Mouse (Mus musculus) adrenal gland, postnatal 36 days (tissue): ENCODE results near the gene Ccdc69. TPM values are rescaled to one million over a fixed set of nuclear protein-coding genes. Genes with fewer than 3 reads are reported as not detected.

Source experiments
- DNase-seq, 2 experiments: peaks; one replicate each; pipeline ENCODE4 v3.0.0; 2021; ENCODE audit warnings: mixed read lengths in 1 of 2
- total RNA-seq, 2 experiments: library from RNA; stranded (reverse); gene quantifications; 2 replicates each; pipeline ENCODE4 v1.2.3; 2021

The Ccdc69 gene
- total RNA-seq, 2 experiments from 2014 or later = 7.3 to 10.0 TPM

DNA sequence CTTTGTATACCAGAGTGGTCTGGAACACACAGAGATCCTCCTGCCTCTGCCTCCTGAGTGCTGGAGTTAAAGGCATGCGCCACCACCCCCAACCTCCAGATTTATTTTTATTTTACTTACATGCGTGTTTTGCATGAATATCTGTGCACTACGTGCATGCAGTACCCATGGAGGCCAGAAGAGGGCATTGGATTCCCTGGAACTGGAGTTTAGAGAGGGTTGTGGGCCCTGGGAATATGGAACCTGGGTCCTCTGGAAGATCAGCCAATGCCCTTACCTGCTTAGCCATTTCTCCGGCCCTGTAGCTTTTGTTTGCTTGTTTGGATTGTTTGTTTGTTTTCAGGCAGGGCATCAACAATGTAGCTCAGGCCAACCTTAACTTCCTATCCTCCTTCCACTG lies 36.6 kb downstream of the Ccdc69 start:
- DNase-seq = no peak

DNA sequence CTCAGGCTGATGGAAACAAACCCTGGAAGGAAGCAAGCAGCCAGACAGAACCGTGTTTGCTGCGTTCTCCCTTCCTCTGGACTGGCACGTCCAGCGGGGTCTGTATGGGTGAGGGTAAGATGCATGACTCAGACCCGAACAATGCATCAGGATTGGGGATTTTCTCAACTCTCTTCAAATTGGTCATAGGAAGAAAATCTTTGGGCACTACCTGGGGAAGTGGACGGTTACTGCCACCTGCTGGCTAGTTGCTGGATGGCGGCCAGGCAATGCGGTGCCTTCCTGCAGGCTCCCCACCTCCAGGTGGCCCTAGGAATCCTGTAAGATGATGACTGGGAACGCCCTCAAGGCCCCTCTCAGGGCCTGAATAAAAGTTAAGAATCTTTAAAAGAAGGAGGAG lies 38.3 kb downstream of the Ccdc69 start:
- DNase-seq = peak; percentile 87 to 88

DNA sequence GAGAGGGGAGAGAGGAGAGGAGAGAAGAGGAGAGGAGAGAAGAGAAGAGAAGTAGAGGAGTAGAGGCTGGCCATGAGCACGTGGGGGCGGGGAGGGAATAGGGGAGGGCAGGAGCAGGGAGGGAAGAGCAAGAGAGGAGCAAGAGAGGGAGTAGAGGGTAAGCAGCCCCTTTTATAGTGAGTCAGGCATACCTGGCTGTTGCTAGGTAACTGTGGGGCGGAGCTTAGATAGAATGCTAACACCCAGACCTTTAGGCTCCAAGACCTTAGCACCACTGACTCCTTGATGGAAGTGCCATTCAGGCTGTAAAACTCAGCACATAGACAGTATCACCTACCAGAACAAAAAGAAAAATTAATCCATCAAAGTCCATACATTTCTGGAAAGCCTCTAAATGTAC lies 41.3 kb downstream of the Ccdc69 start:
- DNase-seq = no peak

DNA sequence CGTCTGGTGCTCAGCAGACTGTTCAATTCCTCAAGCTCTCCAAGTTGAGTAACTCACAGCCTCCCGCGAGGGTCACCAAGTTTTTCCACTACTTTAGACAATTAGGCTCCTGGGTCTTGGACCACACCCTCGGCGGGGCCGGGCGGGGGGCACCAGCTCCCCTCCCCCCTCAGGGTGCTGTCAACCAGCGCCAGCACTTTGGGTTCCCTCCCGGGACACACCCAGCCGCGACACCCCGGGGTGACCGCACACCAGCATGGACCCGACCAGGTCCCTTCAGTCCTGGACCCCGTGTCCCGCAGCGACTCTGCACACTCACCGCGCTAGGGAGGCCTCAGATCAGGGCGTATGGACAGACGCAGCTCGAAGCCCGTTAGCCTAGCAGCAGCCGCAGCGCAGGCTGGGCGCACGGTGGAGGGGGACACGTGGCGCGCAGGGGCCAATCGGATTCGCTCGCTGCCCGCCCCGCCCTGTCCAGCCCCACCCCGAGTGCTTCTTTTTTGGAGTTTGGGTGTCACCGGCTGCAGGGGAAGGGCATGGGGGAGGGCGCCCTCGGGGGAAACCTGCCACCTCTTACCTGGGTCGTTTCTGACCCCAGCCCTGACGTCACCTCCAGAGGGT lies 44.8 kb downstream of the Ccdc69 start, which contains the start of gene Anxa6:
Gene Anxa6 (minus strand): TSS at position 406 of the 621 bp plus-strand sequence.
- peak; percentile 91 to 94 for DNase-seq

DNA sequence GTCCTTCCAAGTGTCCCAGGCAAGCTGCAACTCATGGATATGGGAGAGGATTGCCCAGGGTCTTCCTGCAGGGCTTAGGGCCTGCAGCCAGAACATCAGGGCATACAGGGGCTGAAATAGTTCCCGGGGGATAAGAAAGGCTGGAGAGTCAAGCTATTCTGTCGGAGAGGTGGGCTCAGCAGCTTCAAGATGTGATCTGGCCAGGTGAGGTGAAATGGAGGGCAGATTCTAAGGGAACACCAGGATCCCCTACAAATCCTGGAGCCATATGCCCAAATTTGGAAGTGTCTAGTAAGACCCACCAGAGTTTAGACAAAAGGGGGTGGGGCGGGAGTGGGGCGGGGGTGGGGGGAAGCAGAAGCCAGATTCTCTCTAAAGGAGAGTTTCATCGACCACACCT lies 45.6 kb downstream of the Ccdc69 start:
- no peak for DNase-seq

DNA sequence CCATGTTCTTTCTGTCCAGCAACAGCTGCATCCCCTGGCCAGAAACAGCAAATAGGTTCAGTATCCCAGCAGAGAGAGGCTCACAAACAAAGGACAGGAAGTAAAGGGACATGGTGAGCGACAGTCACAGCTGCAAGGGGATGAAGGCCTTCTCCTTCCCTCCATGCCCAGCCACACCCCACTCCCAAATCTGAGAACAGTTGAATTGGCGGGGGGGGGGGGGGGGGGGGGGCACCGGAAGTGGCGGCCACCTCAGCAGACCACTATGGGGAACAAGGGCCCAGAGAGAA lies 46.0 kb downstream of the Ccdc69 start:
- no peak for DNase-seq

DNA sequence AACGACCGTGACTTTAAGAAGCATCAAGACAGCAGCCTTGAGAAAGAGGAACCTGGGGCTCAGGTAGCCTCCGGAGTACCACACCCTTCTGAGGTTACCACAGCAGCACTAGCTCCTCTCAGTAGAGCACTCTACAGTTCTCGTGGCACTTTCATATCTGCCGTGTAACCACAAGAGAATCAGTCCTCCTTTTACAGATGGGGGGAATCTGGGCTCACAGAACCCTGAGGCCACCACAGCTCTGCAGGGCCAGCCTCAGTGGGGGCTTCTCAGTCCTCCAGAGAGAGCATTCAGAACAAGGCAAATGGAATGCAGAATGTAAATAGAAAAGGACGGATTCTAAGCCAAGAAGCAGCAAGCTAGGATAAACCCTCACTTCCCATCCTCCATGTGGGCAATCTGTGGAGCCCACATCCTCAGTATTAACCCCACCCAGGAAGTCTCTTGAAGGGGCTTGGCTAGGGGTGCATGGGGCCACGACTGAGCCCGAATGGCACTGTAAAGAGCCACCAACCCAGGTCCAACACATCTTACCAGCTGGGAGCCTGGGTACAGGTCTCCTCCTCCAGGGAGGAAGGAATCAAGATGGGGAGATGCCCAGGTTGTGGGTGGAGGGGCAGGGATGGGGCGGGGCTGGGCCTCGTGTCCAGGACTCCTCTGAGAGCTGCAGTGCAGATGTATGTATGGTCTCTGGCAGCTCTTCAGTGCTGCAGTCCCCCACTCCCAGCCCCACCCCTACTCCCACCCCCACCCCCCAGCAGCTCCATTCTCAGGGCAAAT lies 46.5 kb downstream of the Ccdc69 start:
- no peak for DNase-seq

DNA sequence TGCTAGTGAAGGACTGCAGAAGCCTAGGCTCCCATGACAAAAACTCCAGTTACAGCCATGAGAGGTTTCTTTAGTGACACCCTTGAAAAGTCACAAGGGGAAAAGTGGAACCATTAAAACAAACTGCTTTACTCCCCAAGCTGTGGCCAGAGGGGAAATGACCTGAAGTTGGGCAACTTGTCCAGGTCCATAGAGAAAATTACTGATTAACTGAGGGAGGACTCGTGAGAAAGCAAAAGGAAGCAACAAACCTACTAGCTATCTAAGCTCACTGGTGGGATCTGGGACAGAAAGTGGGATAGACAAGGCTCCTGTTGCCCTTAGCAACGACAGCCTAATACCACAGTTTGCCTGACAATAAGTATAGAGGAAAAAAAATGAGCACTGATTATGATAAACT lies 49.4 kb downstream of the Ccdc69 start:
- DNase-seq = no peak

DNA sequence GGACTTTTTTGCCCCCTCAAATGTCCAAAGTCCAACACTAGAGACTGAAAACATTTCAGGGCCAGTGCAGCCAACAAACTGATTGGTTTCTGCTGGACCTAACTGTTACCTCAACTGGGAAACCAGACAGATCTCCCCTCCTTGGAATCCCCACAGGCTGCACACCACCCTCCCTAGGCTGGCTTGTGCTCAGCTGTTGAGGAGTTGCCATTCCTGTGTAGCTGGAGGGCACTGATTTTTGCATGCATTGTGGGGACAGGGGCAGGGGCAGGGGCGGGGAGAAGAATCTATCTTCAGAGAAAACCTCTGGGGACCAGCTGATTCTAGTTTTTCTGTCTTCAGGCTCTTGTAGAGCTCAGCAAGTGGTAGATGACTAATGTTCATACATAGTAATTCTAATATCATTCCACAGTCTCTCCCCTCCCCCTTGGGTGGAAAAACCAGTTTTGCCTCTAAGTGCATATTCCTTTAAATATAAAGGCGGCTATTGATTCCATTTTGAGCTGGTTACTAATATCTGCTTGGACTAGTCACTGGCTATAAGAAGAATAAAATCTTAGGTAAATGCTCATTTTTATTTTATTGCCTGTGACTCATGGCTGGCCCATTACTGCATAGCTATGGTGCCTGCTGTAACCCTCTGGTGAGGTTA lies 50.6 kb downstream of the Ccdc69 start:
- no peak for DNase-seq

DNA sequence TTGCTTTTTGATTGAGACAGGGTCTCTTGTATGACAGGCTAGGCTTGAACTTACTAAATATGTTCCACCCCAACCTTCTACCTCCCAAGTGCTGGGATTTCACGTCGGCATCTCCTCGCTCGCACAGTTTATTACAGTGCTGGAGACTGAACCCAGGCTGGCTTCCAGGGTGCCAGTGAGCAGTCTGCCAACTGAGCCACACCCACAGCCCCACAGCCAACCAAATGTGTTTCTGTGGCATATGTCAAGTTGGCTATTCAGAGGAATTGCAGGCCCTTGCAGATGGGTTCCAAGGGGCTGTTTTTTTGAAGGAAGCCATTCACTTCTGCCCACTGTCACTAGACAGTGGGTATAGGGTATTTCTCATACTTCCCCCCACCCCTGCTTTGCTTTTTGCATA lies 52.0 kb downstream of the Ccdc69 start:
- peak; percentile 31 to 56 for DNase-seq

DNA sequence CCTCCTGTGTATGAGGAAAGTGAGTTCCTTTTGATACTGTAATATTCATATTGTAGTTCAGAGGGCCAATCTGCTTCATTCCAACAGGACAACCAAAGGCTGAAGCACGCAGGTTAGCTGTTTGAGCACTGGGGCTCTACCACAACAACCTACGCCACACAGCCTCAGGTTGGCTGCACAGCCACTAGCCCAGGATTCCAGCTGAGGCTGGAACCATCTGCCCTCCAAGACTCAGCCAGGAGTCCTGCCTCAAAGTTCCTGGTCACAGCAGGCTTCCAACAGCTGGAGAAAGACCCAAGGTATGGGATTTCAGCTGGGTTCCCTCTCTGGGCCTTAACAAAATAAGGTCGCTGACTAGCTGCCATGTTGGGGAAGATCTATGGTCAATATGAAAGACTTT lies 54.3 kb downstream of the Ccdc69 start:
- no peak for DNase-seq

DNA sequence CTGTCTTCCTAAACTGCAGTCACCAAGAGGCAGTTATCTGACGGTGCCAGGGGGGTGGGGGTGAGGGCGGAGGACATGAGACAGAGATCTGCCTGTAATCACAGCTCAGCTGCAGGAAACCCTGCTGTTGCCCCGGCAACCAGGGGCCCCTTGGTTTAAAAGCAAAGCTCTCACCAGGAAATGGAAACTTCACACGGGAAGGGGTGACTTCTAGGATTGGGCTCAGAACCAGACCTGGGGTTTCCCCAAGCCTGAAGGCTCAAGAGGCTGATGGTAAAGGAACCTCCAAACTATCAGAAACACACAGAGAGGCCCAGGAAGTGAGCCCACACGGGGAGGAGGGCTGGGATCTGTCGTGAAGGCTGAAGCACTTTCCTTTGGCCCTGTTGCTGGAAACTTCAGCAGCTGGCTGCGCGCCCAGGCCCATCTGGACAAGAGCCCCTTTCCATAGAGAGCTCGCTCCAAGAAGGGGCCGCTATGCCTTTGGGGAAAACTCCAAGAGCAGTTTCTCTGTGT lies 54.8 kb downstream of the Ccdc69 start:
- DNase-seq = peak; percentile 81 to 88

DNA sequence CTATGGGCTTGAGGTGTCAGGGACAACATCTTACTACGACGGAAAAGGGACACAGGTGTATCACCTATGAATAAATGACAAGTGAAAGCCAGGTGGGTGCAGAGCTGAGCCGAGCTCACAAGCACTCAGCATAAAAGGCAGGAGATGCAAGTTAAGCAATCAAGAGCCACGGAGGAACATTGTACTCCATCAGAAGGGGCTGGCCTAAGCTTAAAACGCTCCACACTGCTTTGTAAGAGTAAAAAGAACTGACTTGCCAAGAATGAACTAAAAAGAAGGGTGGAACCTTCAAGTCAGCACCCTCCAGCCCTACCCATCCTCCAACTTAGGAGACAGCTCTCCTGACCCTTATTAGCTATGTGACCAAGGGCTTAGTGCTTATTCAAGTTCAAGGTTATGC lies 55.4 kb downstream of the Ccdc69 start:
- DNase-seq = no peak

DNA sequence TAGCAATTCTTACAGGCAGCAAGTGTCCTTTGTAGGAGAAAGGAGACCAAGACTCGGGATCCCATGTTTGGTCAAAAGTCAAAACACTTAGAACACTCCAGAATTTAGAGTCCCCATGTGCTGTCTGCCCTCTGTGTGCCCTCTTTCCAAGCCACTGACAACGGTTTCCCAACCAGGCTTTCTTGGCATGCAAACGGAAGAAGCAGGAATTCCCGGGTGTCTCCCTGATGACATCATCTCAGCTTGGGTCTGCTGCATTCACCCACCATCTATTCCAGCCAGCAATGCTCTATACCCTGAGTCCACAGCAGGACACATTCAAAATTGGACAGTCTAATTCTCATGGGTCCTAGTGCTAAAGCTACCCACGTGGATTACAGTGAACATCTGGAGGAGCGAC lies 56.1 kb downstream of the Ccdc69 start:
- no peak for DNase-seq

DNA sequence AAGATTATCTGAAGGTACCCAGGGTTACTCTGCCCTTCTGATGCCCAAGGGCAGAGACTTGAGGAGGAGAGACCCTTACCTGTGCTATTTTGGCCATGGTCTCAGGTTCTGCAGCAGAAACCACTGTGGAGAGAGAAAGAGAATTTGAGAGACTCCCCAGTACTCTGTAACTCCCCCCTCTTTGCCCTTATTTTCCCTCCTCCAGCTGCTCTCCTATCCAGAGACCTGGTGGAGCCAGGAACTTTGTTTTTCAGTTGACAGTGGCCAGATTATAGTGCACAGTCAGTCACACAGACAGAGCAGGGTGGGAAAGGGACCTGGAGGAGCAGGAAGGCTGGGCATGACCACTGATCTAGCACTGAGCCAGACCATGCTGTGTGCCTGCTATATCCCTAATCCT lies 56.5 kb downstream of the Ccdc69 start:
- DNase-seq = no peak

DNA sequence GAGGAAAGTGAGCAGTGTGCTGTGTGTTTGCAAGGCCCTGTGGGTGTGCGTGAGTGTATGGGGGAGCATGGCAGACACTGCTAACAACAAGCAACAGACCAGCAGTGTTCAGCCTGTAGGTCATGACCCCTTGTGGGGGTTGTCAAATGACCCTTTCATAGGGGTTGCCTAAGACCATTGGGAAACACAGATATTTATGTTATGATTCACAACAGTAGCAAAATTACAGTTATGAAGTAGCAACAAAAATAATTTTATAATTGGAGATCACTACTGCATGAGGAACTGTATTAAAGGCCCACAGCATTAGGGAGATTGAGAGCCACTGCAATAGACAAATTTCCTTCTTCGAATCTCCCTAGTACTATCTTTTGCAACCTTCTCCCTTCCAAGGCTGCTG lies 58.2 kb downstream of the Ccdc69 start:
- no peak for DNase-seq

DNA sequence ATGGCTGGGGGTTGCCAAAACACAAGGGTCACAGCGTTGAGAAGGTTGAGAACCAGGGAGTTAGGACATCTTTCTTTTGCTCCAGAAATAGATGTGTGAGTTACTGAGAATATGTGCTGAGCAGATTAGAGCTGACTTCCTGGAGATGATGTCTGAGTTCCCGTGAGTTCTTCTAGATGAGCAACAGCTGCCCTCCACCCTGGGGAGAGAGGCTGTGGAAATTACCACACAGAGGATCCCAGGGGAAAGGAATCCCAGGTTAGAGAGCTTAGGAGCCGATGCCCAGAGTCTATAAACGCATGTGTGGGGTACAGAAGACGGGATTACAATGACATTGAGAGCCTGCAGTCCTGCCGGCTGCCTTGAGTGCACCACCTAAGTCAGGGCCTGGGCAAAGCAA lies 59.9 kb downstream of the Ccdc69 start:
- no peak for DNase-seq

DNA sequence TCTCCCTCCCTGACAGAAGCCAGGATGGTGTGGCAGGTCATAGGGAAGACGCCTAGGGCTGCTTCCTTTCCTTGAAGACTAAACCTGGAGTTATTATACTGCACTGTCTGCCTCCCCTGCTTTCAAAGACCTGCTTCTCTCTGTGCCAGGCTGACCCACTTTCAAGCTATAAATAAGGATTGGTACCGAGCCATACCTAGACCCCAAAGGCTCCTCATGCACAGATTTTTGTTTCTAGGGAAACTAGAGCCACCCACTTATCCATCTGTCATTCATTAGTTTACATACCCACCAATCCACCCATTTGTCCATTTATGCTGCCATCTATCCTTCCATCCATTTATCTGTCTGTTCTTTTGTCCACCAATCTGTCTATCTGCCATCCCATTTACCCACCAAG lies 60.7 kb downstream of the Ccdc69 start:
- no peak for DNase-seq

DNA sequence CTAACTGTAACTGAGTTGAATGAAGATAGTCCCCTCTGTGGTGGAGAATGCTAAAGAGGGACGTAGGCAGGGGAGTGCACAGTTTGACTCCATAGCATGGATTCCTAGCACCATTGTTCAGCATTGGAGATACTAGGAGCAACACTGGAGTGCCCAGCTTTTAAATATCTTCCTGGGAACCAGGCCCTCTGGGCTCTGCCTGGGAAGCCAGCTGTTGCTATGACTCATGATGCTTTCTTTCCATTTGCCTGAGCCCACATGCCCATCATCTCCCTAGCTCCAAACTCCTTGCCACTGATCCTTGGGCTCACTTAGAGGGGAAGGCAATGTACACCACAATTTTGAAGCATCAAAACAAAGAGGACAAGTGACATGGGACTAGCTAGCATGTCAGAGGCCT lies 61.2 kb downstream of the Ccdc69 start:
- DNase-seq = no peak

DNA sequence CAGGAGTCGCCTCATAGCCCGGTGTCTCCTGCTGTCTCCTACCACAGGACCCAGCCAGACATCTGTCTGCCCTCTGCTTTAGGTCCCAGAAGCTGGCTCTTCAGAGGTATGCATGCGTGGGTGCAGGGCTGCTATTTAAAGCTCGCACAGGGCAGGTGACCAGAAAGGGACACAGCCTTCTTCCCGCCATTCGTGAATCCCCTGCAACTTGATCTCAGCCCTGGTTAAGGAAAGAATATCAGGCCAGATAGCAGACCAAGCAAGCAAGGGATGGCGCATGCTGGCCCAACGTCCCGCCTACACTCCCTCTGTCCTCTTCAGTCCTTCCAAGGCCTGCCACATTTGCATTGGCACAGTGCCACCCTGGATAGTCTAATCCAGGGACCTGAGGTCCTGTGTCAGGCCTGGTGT lies 62.1 kb downstream of the Ccdc69 start:
- DNase-seq = peak; percentile 79 to 88

DNA sequence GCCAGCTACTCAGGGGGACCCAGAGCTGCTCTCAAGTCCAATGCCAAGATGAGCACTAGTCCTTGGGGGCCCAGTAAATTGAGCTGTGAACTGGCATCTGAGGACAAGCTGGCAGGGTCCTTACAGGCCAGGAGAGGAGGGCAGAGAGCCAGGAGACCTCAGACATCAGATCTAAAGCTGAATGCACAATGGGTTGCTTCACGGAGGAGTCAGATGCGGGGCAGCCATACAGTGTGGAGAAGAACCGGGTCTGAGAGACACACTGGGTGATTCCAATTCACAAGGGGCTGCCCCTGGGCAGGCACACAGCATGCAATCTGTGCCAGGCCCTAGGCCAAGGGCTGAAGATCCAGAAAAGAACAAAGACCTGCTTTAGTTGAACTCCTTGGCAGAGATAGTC lies 62.7 kb downstream of the Ccdc69 start:
- no peak for DNase-seq

DNA sequence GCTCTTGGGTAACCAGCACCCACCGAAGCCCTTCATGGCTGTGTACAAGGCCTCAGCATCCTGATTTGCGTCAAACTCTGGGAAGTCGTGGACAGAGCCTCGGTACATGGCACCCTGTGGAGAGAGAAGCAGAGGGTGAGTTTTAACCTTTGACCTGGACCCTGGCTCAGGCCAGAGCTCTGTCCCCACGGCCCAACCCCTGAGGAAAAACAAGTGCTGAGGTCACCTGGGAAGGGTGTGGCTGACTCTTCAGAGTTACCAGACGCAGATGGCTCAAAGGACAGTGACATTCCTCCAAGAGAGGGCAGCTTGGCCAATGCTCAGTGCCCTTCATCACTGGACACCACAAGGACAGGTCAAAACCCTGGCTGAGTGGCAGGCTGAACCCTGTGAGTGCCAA lies 64.1 kb downstream of the Ccdc69 start:
- no peak for DNase-seq
